Comparison of ENCODE assay signal across 12 mouse cellular contexts in the genomic region with DNA sequence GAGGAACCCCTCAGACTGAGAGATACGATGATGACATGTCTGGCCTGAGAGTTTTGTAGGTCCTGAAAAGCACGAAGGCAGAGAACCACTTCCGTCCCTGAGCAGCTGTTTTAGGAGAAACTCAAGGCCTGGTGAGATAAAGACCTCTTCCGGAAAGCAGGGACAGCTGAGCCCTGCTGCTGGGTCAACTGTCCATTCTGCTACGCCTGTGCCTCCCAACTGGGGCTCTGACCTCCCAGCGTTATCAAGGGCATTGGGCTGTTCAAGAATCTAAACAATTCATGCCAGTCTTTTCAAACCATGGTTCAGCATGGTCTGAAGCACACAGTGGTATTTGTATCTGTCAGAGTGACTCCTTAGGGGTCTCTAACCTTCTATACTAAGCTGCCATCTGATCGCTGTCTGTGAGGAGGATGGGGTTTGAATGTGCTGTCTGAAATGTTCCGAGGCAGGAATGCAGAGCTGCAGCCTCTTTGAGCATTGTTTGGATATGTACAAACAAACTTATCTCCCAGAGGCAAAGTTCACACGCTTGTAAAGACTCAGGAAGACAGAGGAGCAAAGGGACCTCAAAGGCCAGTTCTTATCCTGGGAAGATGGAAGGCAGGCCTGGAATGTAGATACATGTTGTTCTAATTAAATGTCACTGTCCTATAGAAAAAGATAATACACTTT.
DNase-seq lines count a peak whose midpoint lies in the region; ATAC-seq lines count a peak whose summit lies in the region.
"Had no signal": no experiment of that assay in that cellular context is flagged by ENCODE, and none has a peak within 500 bp of the region (broad histone marks: within the 10 kb centered on the region; RNA-seq: fewer than 3 reads in every experiment).

No protein-coding gene starts in this region.

- H3K27ac ChIP-seq in liver, embryonic 16.5 days (ENCODE audit: low read length) = no peak overlapping the region
- H3K27ac ChIP-seq: neural tube, embryonic 12.5 days had no signal

- H3K4me1 ChIP-seq in liver, embryonic 16.5 days (ENCODE audit: control insufficient read depth, low read depth, low read length) = peaks cover 10% of the 10 kb centered on the region
- H3K4me1 ChIP-seq: neural tube, embryonic 12.5 days had no signal

- H3K27me3 ChIP-seq in liver, embryonic 16.5 days (ENCODE audit: control insufficient read depth, insufficient read depth, low read depth, low read length) = no peaks in the 10 kb centered on the region
- H3K27me3 ChIP-seq: neural tube, embryonic 12.5 days had no signal

- DNase-seq in heart, adult 11 months = peak; percentile 96
- DNase-seq in heart, adult 8-10 months (ENCODE audit: low spot score) = no peak
- peak; percentile 63 for DNase-seq in Muller cell, postnatal 12 days (ENCODE audit: inconsistent ontology term)
- peak; percentile 39 for DNase-seq in heart, postnatal 4 days
- DNase-seq in urinary bladder, postnatal 14 days (ENCODE audit: low spot score) = no peak
- DNase-seq in T-cell, adult 2 months (ENCODE audit: low spot score) = no peak
- DNase-seq in cerebellum, postnatal 14 days = no peak
- DNase-seq: adrenal gland, postnatal 14 days; thymus, adult 18-20 months had no signal

- 16% methylated on average over 9 of the region's 9 CpGs for WGBS in liver, embryonic 16.5 days (ENCODE audit: insufficient replicate concordance)

- no peak overlapping the region for H3K4me2 ChIP-seq in liver, embryonic 16.5 days (ENCODE audit: low read depth, low read length)
- H3K4me2 ChIP-seq: neural tube, embryonic 12.5 days had no signal

- H3K9ac ChIP-seq in liver, embryonic 16.5 days (ENCODE audit: low read depth, low read length) = no peak overlapping the region
- H3K9ac ChIP-seq: neural tube, embryonic 12.5 days had no signal

- H3K36me3 ChIP-seq in liver, embryonic 16.5 days (ENCODE audit: control insufficient read depth, insufficient read depth) = no peaks in the 10 kb centered on the region
- H3K36me3 ChIP-seq: neural tube, embryonic 12.5 days had no signal

- ATAC-seq in liver, embryonic 16.5 days (ENCODE audit: low read depth) = peak; percentile 47
- ATAC-seq: CD4-positive, CD25-positive, alpha-beta regulatory T cell, adult 4 months had no signal

- no peak overlapping the region for H3K4me3 ChIP-seq in liver, embryonic 16.5 days (ENCODE audit: low read depth, low read length)
- H3K4me3 ChIP-seq: neural tube, embryonic 12.5 days had no signal

- no peaks in the 10 kb centered on the region for H3K9me3 ChIP-seq in liver, embryonic 16.5 days (replicated peaks; ENCODE audit: control insufficient read depth, low read length)
- H3K9me3 ChIP-seq: neural tube, embryonic 12.5 days had no signal

Comparison
In these comparisons a context has a peak if more than half of its experiments do, and no peak if none do; other contexts are left out.
1. DNase-seq: peak in heart, adult 11 months (single experiment), Muller cell, postnatal 12 days (single experiment) and heart, postnatal 4 days (single experiment); none in heart, adult 8-10 months (single experiment), urinary bladder, postnatal 14 days (single experiment), T-cell, adult 2 months (single experiment) and cerebellum, postnatal 14 days (0 of 2).